Mouse (Mus musculus) kidney, postnatal 14 days (tissue): Measurements from ENCODE around the gene Frmd4b.

ENCODE experiments used
- DNase-seq: peaks from one replicate; pipeline ENCODE4 v3.0.0; 2022; ENCODE audit warnings: mixed read lengths

Gene Frmd4b

DNA sequence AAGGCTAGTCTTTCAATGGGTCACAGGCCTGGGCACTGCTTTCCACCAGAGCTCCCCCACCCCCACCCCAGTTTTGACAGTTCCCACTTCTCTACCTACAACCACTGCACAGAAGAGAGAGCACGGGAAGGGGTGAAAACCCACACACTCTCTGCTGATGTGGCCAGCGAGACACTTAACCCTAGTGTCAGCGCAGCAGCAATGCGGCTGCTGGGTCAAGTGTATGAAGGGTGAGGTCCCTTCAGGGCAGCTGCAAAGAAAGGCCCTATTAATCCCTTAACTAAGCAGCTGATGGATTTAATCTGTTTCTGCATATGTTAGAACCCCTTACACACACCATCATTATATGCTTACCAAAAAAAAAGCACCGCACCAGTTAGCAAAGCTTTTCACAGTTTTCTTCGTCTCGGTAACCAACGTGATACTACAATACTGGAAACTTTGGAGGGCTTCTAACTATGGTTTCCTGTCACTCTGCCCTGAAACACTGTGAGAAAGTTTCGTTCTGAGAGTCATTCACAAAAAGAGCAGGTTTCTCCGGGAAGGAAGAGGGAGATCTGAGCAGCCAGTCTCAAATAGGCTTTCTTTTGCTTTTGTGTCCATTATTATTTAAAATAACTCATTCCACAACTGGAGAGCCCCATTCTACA, 264.7 kb downstream of the Frmd4b start:
- no peak for DNase-seq

DNA sequence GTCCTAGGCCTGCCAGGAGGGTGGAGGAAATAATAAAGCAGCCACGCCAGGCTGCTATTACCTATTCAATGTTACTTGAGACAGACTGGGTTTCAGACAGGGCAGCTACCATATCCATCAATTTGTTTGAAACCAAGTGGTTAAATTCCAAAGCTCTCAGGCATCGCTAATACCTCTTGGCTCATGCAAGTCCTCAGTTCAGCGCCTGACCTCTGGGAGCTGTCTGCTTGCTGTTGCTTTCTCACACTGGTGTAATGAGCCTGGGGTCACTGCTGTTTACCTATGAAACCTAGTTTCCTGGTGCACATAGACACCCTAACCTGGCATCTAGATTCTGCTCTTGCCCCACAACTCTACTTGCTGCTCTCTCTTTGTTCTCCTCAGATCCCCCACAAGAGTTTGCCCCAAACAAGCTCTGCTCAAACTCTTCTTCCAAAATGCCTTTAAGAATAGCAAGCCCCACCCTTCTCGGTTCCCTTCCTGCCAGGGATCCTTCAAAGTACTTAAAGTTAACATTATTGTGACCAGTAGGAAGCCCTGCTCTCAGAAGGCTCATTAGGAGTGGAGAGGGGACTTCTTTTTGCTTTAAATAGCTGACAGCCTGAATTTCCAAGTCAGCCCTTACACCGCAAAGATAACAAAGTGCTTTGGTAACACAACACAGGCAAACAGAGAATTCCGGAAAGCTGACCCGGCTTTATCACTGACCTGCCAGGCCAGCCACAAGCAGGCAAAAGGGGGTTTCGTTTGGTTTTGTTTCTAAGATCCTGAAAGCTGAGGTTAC, 267.8 kb downstream of the Frmd4b start:
- DNase-seq = peak; percentile 27

- peak; percentile 34 for DNase-seq
Observed at GRCm38 (mm10) chr6:97346932-97347331, 270.4 kb downstream of the Frmd4b start.

DNA sequence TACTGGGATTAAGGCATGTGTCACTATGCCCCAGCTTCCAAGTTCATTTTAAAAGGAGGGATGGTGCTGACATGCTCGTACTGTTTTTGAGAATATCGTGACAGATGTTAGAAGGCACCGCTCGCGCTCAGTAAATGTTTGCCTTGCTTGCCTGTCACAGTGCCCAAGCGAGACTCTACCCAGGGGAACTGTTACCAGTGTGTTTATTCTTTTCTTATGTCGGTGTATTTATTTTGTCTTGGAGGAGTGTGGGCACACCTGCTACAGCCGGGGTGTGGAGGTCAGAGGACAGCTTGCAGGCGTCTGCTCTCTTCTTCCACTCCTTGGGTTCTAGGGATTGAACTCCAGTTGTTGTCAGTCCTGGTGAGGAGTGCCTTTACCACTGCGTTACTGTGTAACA, 270.8 kb downstream of the Frmd4b start:
- DNase-seq = no peak

GRCm38 (mm10) chr6:97345921-97346320, 271.4 kb downstream of the Frmd4b start:
- DNase-seq = no peak

DNA sequence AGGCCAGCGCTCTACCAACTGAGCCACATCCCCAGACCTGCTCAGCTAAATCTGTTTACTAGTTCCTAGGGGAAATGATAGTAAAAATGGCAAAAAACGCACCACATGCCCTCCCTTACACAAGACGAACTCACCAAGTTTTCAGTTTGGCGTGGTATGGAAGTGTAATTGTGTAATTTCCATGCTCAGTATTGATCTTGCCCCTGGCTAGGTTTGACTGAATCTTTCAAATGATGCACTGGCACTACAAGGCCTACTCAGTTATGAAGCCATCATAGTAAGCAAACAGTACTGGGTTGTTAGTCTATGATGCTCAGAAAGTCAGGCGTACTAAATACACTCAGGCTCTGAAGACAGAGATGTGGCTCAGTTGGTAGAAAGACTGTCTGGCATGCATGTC, 275.2 kb downstream of the Frmd4b start:
- no peak for DNase-seq

- DNase-seq = no peak
Observed at GRCm38 (mm10) chr6:97341628-97342027, 275.7 kb downstream of the Frmd4b start.

GRCm38 (mm10) chr6:97341148-97341547, 276.2 kb downstream of the Frmd4b start:
- DNase-seq = no peak

GRCm38 (mm10) chr6:97340211-97340791, 277.0 kb downstream of the Frmd4b start:
- no peak for DNase-seq

DNA sequence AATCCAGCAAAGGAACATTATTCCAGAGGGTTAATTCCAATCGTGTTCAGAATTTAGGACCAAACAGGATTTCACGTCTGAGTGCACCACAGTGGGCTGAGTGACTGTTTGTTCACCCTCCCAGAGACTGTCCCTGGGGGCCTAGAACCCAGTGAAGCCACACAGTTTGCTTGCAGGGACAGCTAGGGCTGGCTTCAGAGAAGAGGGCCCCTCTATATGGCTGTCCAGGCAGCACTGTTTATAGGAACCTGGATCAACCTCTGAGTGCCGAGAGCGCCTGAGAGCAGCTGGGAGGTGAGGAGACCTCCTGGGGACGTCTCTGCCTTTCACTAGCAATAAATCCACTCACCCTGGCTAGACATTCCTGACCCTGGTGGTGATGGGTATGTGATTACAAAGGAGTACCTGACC, 278.1 kb downstream of the Frmd4b start:
- no peak for DNase-seq

GRCm38 (mm10) chr6:97338843-97339242, 278.5 kb downstream of the Frmd4b start:
- DNase-seq = no peak

DNA sequence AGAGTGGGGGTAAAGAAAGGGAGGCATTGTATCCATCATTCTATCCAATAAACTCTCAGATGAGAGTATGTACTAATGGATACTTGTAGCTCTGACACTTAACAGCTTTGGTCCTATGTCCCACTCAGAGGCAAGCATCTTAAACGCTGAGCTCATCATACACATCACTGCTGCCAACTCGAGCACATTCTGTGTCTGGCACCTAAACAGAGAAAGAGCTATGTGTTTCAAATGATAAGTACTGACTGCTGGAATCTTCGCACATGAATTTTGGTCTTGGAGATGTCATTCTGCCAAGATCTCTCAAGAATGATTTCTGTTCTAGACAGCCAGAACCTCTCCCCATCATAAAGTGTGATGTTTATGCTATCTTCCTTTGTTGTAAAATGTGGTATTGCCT, 284.0 kb downstream of the Frmd4b start:
- no peak for DNase-seq

- no peak for DNase-seq
Observed at GRCm38 (mm10) chr6:97323951-97324350, 293.4 kb downstream of the Frmd4b start.

DNA sequence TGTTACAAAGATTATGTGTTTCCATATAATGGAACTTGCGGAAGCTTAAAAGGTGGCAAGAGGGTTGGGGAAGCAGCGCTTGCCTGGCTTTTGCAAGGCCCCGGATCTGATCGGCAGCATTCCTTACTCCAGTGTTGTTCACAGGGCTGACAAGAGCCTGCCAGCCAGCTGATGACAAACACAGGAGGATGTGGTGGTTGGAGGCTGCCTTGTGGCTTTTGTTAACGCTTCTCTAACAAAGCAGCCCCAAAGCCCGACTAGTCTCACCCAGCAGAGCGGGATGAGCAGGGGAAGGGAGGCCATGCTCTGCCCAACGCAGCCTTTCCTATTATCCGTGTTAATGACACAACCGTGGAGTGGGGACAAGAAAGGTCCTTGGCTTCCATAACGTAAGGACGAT, 295.2 kb downstream of the Frmd4b start:
- DNase-seq = no peak

DNA sequence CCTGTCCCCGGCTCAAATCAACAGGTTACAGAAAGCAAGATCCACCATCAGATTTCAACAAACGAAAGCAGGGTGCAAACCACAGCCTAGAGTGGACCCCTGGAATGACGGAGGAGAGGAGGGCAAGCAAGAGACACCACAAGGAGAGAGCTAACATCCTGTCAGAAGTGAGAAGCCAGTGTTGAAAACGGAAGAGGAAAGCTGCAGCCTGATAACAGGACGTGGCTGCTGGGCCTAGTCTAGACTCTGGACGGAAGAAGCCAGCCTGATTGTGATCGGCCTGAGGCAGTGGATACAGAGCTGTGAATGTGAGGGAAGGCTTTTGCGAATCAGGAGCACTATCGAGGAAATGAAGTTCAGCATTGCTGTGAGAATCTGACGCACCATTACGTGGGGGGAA, 296.2 kb downstream of the Frmd4b start:
- no peak for DNase-seq

GRCm38 (mm10) chr6:97319081-97319480, 298.3 kb downstream of the Frmd4b start:
- no peak for DNase-seq

DNA sequence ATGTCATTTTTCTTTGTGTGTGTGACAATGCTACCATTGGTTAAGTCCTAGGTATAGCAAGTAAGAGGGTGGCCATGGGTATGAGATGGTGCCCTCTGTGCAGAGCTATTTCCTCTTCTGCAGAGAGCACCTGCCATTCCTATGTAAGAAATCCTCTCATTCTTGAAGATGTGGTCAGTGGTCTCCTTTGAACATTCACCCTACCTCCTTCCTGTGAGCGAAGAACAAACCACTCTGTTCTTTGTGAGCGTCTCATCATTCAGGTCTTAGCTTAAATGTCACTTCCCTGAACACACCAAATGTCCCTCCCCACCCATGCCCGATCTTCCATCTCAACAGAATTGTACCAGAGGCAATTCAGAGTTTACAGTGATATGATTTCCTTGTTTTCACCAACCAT, 299.4 kb downstream of the Frmd4b start:
- no peak for DNase-seq

- no peak for DNase-seq
Observed at GRCm38 (mm10) chr6:97316716-97317115, 300.6 kb downstream of the Frmd4b start.

DNA sequence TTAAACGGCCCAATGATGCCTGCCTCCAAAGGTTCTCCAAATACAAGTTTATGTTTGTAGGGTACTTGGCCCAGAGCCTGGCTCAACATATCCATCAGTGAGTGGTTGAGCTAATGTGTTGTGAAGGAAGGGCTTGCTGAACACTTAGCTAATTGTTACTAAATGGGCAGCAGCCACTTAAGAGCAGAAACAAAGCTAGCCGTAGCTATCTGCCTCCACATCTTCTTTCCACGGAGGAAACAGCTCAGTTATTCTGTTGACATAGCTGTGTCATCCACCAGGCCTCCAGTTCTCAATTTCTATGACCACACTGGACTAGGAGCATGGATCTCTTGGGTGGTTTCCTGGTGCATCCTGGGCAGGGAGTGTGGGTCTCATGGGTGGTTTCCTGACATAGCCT, 302.0 kb downstream of the Frmd4b start:
- no peak for DNase-seq

- no peak for DNase-seq
Observed at GRCm38 (mm10) chr6:97312545-97312939, 304.8 kb downstream of the Frmd4b start.

- DNase-seq = peak; percentile 81
Observed at GRCm38 (mm10) chr6:97311599-97312544, 305.5 kb downstream of the Frmd4b start.

- DNase-seq = peak; percentile 29
Observed at GRCm38 (mm10) chr6:97310901-97311331, 306.4 kb downstream of the Frmd4b start.

DNA sequence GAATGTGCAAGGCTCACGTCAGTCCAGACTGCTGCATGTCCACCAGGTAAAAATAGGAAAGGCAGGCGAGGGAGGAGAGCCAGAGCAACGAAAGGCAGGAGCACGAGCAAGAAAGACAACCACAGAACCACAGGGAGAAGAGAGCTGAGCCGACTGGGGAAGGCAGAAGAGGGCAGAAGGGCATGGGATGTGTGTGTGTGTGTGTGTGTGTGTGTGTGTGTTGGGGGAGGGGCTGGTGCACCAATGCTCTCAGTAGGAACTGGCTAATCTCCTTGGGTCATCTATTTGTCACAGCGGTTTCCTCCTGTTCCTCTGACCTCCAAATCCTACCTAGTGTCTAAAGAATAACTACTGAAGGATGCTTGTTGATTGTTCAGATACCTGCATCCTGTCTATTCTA, 308.2 kb downstream of the Frmd4b start:
- no peak for DNase-seq
